Mouse (Mus musculus): ENCODE results near the gene Lrp11.

Gene Lrp11

GRCm38 (mm10) chr10:7623861-7624518 is 34.4 kb downstream of the Lrp11 start:
- DNase-seq (ENCODE audit: low spot score in 2 of 2): no peak

GRCm38 (mm10) chr10:7629092-7629491 is 39.5 kb downstream of the Lrp11 start:
- no peak for DNase-seq (ENCODE audit: low spot score in 2 of 2)

GRCm38 (mm10) chr10:7630286-7630685 is 40.7 kb downstream of the Lrp11 start:
- no peak for DNase-seq (ENCODE audit: low spot score in 2 of 2)

GRCm38 (mm10) chr10:7630951-7631720 is 41.5 kb downstream of the Lrp11 start:
- DNase-seq (ENCODE audit: low spot score in 2 of 2): no peak

GRCm38 (mm10) chr10:7640366-7640765 is 50.8 kb downstream of the Lrp11 start:
- DNase-seq (ENCODE audit: low spot score in 2 of 2): no peak

- DNase-seq (ENCODE audit: low spot score in 2 of 2): no peak
These were observed 56.3 kb downstream of the Lrp11 start for GRCm38 (mm10) chr10:7645911-7646310.

- no peak for DNase-seq (ENCODE audit: low spot score in 2 of 2)
These were observed 59.5 kb downstream of the Lrp11 start for GRCm38 (mm10) chr10:7649059-7649458.

GRCm38 (mm10) chr10:7651057-7651456 is 61.5 kb downstream of the Lrp11 start:
- DNase-seq (ENCODE audit: low spot score in 2 of 2): no peak

DNA sequence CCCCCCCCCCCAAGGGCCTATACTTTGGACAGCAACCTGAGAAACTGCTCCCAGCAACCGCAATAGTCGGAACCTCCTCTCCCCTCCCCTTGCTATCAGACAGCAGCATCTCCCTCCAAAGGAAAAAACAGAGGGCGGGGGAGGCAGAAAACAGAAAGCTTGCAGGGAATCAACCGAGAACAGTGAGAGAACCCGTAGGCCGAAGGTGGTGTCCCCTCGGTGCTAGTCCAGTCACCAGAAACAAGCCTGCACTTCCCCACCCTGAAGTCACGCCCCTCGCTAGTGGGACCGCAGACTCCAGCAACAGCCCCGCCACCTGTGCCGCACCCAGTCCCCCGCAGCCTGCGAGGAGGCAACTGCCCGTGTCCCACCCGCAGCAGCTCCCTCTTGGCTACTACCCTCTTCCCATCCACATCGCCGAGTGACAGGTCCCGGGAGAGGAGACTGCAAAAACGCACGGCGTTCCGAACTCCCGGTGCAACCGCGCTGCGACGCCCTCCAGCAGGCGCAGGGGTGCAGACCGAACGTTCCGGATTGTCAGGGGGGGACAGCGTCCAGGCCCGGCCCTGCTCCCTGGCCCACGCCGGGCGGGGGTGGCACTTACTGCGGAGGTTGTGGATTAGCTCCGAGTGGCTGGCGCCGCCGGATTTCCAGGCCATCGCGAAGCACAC is 73.0 kb downstream of the Lrp11 start:
- DNase-seq (ENCODE audit: low spot score in 2 of 2): peak in 1 of 2 experiments; percentile 31

GRCm38 (mm10) chr10:7663159-7664026 is 73.8 kb downstream of the Lrp11 start:
- DNase-seq (ENCODE audit: low spot score in 2 of 2): peak; percentile 85 to 90

DNA sequence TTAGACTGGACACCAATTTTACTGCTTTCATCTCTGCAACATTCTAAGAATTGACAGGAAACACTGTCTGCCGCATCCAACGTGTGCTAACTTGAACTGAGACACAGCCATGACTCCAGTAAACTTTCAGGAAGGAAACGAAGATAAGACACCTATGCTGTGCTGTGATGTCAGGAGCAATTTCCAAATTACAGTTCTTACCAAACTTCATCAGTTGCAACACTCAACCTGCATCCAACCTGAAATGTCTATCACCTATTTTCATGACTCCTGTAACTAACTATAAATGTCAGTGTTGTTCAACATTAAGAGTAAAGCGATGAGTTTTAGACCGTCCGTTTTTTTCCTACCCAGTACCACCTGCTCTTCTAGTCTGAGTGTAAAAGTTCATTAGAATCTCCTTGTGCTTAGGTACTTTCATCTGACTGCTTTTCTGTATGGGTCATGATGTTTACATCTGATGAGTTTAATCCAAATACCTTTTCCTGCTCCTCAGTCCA is 74.5 kb downstream of the Lrp11 start:
- DNase-seq (ENCODE audit: low spot score in 2 of 2): no peak

DNA sequence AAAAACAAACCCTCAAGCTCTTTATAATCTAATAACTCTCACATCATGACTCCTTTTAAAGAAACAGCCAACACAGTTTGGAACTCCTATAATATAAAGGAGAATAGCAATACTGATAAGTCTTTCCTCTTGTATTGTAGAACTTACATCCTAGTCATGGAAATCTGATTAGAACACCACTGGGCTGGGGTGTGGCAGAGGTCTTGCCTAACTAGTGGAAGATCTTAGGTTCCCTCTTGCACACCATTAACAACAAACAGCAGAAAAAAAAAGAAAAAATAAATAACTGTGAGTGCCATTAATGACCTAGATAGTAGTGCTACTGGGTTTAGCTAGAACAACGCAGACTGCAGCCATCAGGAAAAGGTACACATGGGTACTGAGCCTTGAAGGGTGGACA is 75.3 kb downstream of the Lrp11 start:
- no peak for DNase-seq (ENCODE audit: low spot score in 2 of 2)

DNA sequence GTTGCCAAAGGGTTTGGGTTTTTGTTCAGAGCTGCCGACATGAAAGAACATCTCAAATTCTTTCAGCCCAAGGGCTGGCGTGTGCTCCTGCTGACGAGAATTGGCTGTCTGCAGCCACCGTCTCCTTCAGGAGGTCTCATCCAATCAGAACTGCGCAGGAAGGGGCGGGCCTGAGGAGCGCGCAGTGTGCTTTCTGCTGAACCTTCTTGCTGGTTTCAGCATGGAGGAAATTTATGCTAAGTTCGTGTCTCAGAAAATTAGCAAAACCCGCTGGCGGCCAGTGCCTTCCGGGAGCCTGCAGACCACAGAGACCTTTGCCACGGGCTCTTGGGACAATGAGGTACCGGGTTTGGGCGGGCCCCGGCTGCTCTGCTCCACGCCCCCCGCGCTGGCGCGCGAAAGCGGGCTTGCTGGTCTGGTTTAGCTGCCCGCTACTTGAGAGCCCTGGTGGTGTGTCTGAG is 77.8 kb downstream of the Lrp11 start, which contains the start of gene Nup43:
Gene Nup43 (plus strand): TSS at position 162 of the 461 bp plus-strand sequence.
- DNase-seq (ENCODE audit: low spot score in 2 of 2): peak; percentile 83 to 89

DNA sequence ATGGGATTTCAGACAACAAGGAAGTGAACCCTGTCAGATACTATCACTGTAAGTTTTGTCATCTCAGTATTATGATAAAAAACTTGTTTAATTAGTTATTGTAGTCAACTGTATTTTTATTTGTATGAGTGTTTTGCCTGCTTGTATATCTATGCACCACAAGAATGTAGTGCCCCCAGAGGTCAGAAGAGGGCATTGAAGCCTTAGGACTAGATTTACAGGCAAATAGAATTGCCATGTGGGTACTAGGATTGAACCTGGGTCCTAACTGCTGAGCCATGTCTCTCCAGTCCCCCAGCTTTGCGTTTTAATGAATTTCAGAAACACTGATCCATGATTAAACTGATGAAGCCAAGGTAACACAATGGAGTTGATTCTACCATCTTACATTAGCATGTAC is 84.1 kb downstream of the Lrp11 start:
- DNase-seq (ENCODE audit: low spot score in 2 of 2): no peak
